Mouse (Mus musculus) midbrain, embryonic 10.5 days (tissue): ENCODE results near the gene BC028528. TPM values are rescaled to one million over a fixed set of nuclear protein-coding genes. Genes with fewer than 3 reads are reported as not detected.

Source experiments
- DNase-seq: peaks from one replicate; pipeline ENCODE4 v3.0.0-alpha.2; 2017; ENCODE audit warnings: low spot score
- H3K27ac ChIP-seq: fragments of 300-500 bp; sonication (generic); replicated peaks from 2 replicates; pipeline ENCODE4 v1.5.1; 2016; ENCODE audit warnings: mild to moderate bottlenecking
- H3K27me3 ChIP-seq: fragments of 300-500 bp; sonication (generic); 2 replicates; pipeline ENCODE4 v1.6.1; 2016; ENCODE audit warnings: low read depth, mild to moderate bottlenecking; ENCODE audit not compliant: poor library complexity, severe bottlenecking
- H3K36me3 ChIP-seq: fragments of 300-500 bp; sonication (generic); 2 replicates; pipeline ENCODE4 v1.6.1; 2016; ENCODE audit warnings: mild to moderate bottlenecking, moderate library complexity
- H3K4me1 ChIP-seq: fragments of 300-500 bp; sonication (generic); 2 replicates; pipeline ENCODE4 v1.6.1; 2016
- H3K4me3 ChIP-seq: fragments of 300-500 bp; sonication (generic); 2 replicates; pipeline ENCODE4 v1.5.1; 2016; ENCODE audit warnings: mild to moderate bottlenecking, moderate library complexity
- H3K9me3 ChIP-seq: fragments of 300-500 bp; sonication (generic); replicated peaks from 2 replicates; pipeline ENCODE4 v1.6.1; 2016; ENCODE audit warnings: mild to moderate bottlenecking
- WGBS: fragments of 180-500 bp; shearing (Covaris S2); methylation state at CpG from one replicate; pipeline ENCODE4 v1.1.7; 2016; 5-methylcytosine and 5-hydroxymethylcytosine counted together
- polyA plus RNA-seq: library from polyadenylated mRNA; unstranded; fragments of >200 nt; fragmentation: Nextera tagmentation; extraction: Ambion mirVana; gene quantifications from 2 replicates; pipeline ENCODE4 v1.2.1, GENCODE M21; 2016

BC028528 gene
- 8.1 and 9.6 TPM in 2 replicates for polyA plus RNA-seq

DNA sequence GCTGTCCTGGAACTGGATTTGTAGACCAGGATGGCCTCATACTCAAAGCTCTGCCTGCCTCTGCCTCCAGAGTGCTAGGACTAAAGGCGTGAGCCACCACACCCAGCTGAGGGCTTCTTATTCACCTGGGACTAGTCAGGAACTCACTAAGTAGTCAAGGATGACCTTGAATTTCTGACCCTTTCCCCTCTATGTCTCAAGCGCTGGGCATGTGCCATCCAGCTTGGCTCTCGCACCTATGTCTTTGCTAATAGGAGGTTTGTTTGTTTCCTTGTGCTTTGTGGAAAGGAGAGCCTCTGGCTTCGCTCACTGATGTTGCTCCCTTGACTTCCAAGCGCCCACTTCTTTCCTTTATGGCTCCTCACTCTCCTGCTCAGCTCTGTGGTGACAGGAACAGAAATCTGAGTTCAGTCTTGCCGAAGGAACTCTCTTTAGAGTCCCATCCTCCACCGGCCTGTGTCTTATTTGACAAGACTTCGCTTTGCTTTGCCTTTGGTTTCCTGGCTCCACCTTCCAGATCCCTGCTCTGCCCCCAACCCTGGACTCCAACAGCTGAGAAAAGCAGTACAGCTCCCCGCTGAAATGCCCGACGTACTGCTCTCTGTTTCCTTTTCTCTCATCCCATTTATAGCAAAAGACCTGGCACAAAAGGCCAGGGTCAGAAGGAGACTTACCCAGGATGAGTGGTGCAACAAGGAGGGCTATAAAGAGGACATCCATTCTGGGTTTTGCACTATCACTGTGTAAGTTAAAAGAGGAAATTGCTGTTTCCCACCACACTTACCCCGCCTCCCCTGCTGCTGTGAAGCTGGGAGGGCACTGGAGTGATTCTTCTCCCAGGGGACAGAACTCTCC lies at the start of gene BC028528:
BC028528 (minus strand) TSS at position 795 of the 855 bp plus-strand sequence.
- peaks cover 41% of the 10 kb centered on the region for H3K4me1 ChIP-seq
- H3K4me3 ChIP-seq, result peak within 1 kb of the TSS; percentile 16
- 26% methylated on average over 12 of the region's 12 CpGs for WGBS
- peaks cover 5% of the 10 kb centered on the region; the same call in 1 of the 2 replicates for H3K27me3 ChIP-seq
- H3K9me3 ChIP-seq, result no peaks in the 10 kb centered on the region
- H3K27ac ChIP-seq, result peak within 1 kb of the TSS; percentile 53
- H3K36me3 ChIP-seq, result peaks cover 7% of the 10 kb centered on the region
- DNase-seq, result no peak

DNA sequence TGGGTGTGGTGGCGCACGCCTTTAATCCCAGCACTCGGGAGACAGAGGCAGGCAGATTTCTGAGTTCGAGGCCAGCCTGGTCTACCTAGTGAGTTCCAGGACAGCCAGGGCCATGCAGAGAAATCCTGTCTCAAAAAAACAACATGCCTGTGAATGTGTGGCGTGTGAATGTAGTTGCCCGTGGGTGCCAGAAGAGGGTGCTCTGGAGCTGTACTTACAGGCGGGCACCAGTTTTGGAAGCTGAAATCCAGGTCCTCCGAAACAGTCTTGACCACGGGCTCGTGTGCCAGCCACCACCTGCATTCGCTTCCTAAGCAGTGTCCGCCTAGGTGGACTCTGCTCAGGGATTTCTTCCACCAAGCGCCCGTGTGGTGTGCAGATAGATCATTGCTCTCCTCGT lies 47.0 kb upstream of the BC028528 start:
- Histone ChIP-seq H3K27me3 (no peaks in the 10 kb centered on the region), H3K4me1 (no peaks in the 10 kb centered on the region), H3K27ac (no peak overlapping the region), H3K36me3 (peaks cover 100% of the 10 kb centered on the region), H3K4me3 (no peak overlapping the region), H3K9me3 (no peaks in the 10 kb centered on the region)
- 93% methylated on average over 15 of the region's 15 CpGs for WGBS
- peak; percentile 31 for DNase-seq

DNA sequence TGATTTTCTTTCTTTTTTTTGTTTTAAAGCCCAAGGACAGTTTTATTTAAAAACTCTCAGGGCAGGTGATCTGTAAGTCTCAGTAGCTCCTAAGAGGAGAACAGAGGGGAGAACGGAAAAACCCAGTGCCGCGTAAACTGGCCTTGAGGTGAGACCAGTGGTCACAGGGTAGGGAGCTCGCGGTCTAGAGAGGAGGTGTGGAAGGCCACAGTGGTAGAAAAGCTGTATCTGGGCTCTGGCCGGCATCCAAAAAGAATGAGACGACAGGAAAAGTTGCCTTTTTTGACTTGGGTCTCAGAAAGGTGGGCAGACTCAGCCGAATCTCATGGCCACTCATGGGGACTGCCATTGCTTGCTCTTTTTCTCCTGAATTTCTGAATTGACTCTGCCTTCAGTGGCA lies 46.4 kb upstream of the BC028528 start:
- Histone ChIP-seq H3K36me3 (peaks cover 100% of the 10 kb centered on the region), H3K27me3 (no peaks in the 10 kb centered on the region), H3K27ac (no peak overlapping the region), H3K4me3 (no peak overlapping the region), H3K9me3 (no peaks in the 10 kb centered on the region), H3K4me1 (no peaks in the 10 kb centered on the region)
- DNase-seq, result no peak
- WGBS, result 97% methylated on average over 8 of the region's 8 CpGs

DNA sequence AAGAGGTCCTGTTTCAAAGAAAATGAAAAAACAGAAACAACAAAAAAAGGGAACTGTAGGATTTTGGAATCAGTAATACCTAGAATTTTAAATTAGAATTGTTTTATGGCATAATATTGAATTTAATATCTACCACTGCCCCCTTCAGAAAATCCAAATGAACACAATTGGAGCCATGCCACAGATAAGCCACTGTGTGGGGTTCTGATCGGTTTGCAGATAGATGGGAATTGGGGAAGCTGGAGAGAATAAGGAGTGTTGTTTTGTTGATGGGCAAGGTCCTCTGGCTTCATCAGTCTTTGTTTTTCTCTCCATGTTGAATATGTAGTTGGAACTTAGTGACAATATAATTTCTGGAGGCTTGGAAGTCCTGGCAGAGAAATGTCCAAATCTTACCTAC lies 42.6 kb upstream of the BC028528 start:
- Histone ChIP-seq H3K9me3 (no peaks in the 10 kb centered on the region), H3K27me3 (no peaks in the 10 kb centered on the region), H3K4me1 (peaks cover 26% of the 10 kb centered on the region), H3K4me3 (no peak overlapping the region), H3K27ac (no peak overlapping the region), H3K36me3 (peaks cover 74% of the 10 kb centered on the region)
- DNase-seq, result no peak
- 93% methylated on average over 1 of the region's 1 CpGs for WGBS

DNA sequence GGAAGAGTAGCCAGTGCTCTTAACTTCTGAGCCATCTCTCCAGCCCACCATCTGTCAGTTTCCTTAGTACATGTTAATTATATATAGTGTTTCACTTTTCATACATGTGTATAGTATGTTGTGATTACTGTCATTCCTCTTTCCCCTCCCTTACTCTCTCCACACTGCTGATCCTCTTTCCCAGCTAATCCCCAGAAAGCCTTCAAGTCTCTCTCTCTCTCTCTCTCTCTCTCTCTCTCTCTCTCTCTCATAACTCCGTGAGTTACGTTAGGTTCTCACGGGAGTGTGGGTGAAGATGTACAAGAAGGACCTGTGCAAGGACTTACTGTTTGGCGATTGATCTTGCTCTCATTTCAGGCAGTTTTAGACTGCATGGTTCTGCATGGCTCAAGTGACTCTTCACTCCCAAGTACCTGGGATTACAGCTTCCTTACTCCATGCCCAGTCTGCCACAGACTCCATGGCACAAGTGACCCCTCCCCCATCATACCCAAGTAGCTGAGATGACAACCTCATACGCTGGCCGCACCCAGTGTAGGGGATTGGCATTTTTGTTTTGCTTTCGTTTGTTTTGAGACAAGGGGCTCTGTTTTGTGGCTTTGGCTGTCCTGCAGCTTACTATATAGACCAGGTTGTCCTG lies 41.4 kb upstream of the BC028528 start:
- no peaks in the 10 kb centered on the region for H3K9me3 ChIP-seq
- H3K36me3 ChIP-seq, result peaks cover 62% of the 10 kb centered on the region
- H3K4me1 ChIP-seq, result peaks cover 26% of the 10 kb centered on the region
- 97% methylated on average over 7 of the region's 7 CpGs for WGBS
- no peaks in the 10 kb centered on the region for H3K27me3 ChIP-seq
- H3K27ac ChIP-seq, result no peak overlapping the region
- no peak for DNase-seq
- H3K4me3 ChIP-seq, result no peak overlapping the region

DNA sequence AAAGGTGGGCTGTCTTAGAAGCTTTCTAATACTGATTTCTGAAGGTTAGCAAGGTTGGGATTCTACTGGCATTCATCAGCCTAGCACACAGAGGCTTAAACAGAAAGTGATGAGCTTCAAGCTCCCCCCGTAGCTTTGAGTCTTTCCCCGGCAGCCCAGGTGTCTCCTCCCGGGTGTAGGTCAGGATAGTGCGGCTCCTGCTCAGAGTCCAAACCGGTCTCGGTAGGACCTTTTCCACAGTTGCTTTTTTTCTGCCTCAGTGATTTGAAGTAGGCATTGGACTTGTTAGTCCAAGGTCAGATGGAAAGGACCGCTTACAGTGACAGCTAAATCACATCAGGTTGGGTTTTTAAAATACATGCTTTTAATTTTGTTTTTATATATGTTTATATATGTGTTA lies 40.8 kb upstream of the BC028528 start:
- H3K4me3 ChIP-seq, result peak overlapping the region; percentile 19; the same call in 1 of the 2 replicates
- 93% methylated on average over 7 of the region's 7 CpGs for WGBS
- DNase-seq, result no peak
- peaks cover 26% of the 10 kb centered on the region for H3K4me1 ChIP-seq
- no peaks in the 10 kb centered on the region for H3K27me3 ChIP-seq
- no peaks in the 10 kb centered on the region for H3K9me3 ChIP-seq
- H3K27ac ChIP-seq, result no peak overlapping the region
- peaks cover 55% of the 10 kb centered on the region for H3K36me3 ChIP-seq

DNA sequence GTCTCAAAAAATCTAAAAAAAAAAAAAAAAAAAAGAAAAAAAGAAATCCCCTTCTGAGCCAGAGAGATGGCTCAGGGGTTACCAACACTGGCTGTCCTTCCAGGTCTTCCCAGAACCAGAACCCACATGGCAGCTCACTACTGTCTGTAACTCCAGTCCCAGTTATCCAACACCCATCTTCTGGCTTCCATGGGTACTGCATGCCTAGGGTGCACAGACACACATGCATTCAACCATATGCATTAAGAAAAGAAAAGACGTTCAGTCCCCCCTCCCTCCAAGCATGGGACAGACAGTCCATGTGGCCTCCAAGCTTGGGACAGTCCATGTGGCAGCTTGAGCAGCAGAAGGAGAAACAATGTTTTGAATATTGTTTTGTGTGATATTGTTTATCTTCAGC lies 40.4 kb upstream of the BC028528 start:
- Histone ChIP-seq H3K9me3 (no peaks in the 10 kb centered on the region), H3K4me3 (peak overlapping the region; percentile 19; the same call in 1 of the 2 replicates), H3K4me1 (peaks cover 26% of the 10 kb centered on the region), H3K27me3 (no peaks in the 10 kb centered on the region), H3K36me3 (peaks cover 51% of the 10 kb centered on the region), H3K27ac (no peak overlapping the region)
- DNase-seq, result no peak
- 72% methylated on average over 1 of the region's 1 CpGs for WGBS

DNA sequence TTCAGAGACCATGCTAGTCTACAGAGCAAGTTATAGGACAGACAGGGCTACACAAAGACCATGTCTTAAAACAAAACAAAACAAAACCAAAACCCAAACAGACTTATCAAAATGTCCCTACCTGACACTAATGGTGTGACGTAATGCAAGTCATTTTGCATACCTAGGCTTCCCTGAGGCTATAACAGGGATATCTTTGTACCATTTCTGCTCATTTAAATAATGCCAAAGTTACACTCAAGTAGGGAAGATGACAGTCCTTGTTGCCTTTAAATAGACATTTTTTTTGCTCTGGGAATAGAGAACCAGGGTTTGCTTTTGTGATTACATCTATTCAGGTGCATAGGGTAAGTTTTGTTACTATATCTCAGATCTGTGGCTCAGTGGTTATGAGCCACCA lies 39.7 kb upstream of the BC028528 start:
- H3K27ac ChIP-seq, result no peak overlapping the region
- WGBS, result 90% methylated on average over 1 of the region's 1 CpGs
- DNase-seq, result no peak
- H3K27me3 ChIP-seq, result no peaks in the 10 kb centered on the region
- H3K36me3 ChIP-seq, result peaks cover 44% of the 10 kb centered on the region
- H3K4me1 ChIP-seq, result peaks cover 26% of the 10 kb centered on the region
- peak overlapping the region; percentile 88 for H3K4me3 ChIP-seq
- H3K9me3 ChIP-seq, result no peaks in the 10 kb centered on the region

DNA sequence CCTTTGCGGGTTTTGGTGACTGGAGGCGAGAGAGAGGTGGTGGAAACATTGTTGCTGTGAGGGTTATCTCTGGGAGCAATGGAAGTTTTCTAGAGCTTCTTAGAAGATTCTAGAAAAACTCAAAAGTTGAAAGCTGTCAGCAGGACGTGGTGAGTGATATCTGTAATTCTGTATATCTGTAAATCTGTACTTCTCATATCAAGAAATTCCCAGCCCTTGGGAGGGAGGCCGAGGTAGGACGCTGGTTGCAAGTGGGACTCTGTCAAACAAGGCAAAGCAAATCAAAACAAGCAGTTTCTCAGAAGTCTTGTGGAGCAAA lies 38.6 kb upstream of the BC028528 start:
- Histone ChIP-seq H3K4me1 (peaks cover 26% of the 10 kb centered on the region), H3K4me3 (peak overlapping the region; percentile 88), H3K9me3 (no peaks in the 10 kb centered on the region), H3K36me3 (peaks cover 34% of the 10 kb centered on the region), H3K27ac (peak overlapping the region; percentile 99), H3K27me3 (no peaks in the 10 kb centered on the region)
- DNase-seq, result no peak
- 11% methylated on average over 5 of the region's 5 CpGs for WGBS

DNA sequence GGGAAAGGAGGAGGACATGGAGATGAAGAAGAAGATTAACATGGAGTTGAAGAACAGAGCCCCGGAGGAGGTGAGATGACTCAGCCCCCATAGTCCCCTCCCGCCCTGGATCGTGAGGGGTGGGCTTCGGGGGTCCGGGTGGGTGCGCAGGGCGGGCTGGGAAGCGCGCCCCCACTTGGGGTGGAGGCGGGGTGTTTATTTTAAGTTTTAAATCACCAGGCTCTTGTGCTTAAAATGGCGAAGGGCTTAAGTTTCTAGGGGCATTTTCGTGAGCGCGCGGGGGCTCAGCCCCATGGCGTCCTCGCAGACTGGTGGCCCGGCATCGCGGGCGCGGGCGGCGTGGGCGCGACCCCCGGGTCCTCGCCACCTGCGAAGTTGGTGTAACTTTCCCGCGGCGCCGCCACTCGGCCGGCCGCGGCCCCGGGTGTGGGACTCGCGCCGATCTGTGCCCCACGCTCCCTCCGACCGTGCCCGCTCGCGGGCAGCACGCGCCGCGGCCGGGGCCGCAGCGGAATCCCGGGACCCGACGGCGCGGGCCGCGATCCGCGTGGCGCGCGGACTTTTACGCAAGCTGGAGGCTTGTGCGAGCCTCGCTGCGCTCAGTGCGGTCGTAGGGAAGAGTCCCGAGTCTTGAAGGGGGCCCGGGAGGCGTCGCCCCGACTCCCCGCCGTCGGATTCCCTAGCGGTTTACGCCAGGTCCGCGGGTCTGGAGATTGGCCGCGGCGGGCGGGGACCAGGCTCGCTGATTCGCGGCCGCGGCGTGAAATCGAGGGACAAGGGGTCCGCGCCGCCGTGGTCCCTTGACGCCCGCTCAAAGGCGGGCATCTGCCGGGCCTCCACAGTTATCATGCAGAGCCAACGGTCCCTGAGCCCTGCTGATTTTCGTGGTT lies 38.0 kb upstream of the BC028528 start:
- peak; percentile 74 for DNase-seq
- under 1% methylated on average over 104 of the region's 105 CpGs for WGBS
- peak overlapping the region; percentile 99 for H3K27ac ChIP-seq
- no peaks in the 10 kb centered on the region for H3K27me3 ChIP-seq
- H3K4me3 ChIP-seq, result peak overlapping the region; percentile 88
- peaks cover 28% of the 10 kb centered on the region for H3K36me3 ChIP-seq
- H3K4me1 ChIP-seq, result peaks cover 26% of the 10 kb centered on the region
- no peaks in the 10 kb centered on the region for H3K9me3 ChIP-seq

DNA sequence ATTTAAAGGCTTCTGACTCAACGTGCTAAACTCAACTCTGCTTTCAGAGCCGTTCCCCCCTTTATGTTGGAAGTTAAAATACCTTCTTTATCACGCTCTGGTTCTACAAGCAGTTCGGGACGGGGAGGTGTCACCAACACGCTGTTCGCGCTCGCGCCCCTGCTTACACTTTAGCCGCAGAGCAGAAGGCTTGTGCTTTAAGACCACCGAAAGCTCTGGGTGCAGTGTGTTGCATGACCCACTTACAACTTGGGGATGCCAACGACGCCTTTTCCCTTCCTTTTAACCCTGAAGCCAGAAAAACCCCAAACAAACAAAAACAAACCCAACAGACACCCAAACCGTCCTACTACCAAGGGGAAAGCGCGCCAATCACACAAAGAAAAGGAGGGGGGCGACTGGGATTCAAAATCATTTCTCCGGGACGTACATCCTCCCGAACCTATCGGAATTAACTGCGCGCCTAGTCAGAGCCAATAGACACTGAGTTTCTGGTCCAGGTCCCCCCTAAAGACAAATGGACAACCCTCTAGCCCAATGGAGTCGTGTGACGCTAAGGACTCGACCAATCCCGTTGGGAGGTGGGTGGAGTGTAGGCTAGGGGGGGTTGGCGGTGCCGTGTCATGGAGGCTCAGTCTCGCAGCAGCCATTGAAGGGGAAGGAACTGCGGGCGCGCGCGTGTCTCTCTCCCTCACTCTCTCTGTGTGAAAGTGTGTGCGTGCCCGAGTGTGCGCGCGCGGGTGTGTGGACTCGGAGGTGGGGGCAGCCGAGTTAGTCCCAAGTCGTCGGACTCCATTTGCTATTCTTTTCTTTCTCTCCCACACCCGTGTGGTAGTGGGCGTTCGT lies 37.1 kb upstream of the BC028528 start, which contains the start of gene Anp32e:
Anp32e (plus strand) TSS at position 589 of the 846 bp plus-strand sequence.
- H3K4me3 ChIP-seq, result peak within 1 kb of the TSS; percentile 88
- peak; percentile 96 for DNase-seq
- H3K4me1 ChIP-seq, result peaks cover 26% of the 10 kb centered on the region
- H3K9me3 ChIP-seq, result no peaks in the 10 kb centered on the region
- H3K36me3 ChIP-seq, result peaks cover 18% of the 10 kb centered on the region
- peak within 1 kb of the TSS; percentile 99 for H3K27ac ChIP-seq
- no peaks in the 10 kb centered on the region for H3K27me3 ChIP-seq
- WGBS, result under 1% methylated on average over 49 of the region's 49 CpGs

DNA sequence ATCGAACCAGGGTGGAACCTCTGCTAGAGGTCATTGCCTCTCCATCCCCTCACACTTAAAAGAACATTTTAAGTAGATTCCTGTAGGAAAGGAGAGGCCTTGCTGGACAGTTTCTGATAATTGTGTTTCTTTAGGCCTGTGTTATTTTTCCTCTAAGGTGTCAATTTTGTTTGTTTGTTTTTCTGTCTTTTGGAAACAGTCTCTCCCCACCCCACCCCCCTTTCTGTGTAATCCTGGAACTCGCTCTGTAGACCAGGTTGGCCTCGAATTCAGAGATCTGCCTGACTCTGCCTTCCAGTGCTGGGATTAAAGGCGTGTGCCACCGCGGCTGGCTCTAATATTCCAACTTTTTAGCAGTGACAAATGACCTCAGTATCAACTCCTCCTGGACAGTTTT lies 36.5 kb upstream of the BC028528 start:
- Histone ChIP-seq H3K4me3 (peak overlapping the region; percentile 88), H3K27me3 (no peaks in the 10 kb centered on the region), H3K4me1 (peaks cover 26% of the 10 kb centered on the region), H3K9me3 (no peaks in the 10 kb centered on the region), H3K27ac (peak overlapping the region; percentile 99), H3K36me3 (peaks cover 12% of the 10 kb centered on the region)
- no peak for DNase-seq
- WGBS, result 75% methylated on average over 6 of the region's 6 CpGs
